Mouse (Mus musculus): Measurements from ENCODE around the gene Acot7.

- TF ChIP-seq CTCF (IDR thresholded peaks at IDR 0.05; ENCODE audit: borderline replicate concordance, extremely low read depth, insufficient read depth, insufficient read length) (no peak), POLR2A (IDR thresholded peaks at IDR 0.05; ENCODE audit: borderline replicate concordance, extremely low read depth, insufficient read depth, insufficient read length, poor library complexity, severe bottlenecking) (no peak)
Observed at GRCm38 (mm10) chr4:152265791-152266190, 87.9 kb downstream of the Acot7 start.
